Mouse (Mus musculus): Measurements from ENCODE around the gene Mertk.

DNA sequence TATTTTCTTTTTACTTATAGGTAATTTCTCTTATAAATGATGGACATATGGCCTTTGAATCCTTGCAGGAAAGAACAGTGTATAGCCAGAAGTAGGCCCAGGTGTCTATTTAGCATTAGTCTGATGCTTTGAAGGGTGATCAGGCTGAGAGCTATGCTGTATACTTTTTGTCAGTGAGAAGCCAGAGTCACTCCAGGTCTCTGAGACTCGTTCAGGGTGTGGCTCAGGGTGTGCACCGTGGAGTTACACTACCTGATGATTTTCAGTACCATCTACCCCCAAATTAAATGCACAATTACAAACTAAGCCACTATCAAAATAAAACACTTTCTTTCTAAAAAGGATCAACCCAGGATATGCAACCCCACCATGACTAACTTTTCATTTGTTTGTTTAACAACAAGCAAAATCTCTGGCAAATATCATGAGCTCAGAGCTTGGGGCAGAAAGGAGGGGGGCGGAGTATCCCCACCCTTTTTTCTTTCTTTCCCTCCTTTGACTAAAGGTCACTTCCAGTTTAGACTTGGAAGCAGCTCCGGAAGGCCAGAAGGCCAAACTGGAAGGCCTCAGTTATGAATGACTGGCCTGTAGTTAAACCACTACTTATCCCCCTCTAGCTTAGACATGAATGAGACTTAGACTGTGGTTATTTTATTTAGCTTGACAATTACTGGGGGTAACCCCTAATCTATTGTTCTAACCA is 69.9 kb downstream of the Mertk start:
- TF ChIP-seq CTCF (IDR thresholded peaks at IDR 0.05; ENCODE audit: borderline replicate concordance, insufficient read depth, low read length) (no peak), POLR2A (IDR thresholded peaks at IDR 0.05; ENCODE audit: low read depth, low read length) (no peak)

Measured in embryonic fibroblast, embryonic 13.5 days (primary cell).